15 mouse cellular contexts compared by ENCODE assay signal in the genomic region with DNA sequence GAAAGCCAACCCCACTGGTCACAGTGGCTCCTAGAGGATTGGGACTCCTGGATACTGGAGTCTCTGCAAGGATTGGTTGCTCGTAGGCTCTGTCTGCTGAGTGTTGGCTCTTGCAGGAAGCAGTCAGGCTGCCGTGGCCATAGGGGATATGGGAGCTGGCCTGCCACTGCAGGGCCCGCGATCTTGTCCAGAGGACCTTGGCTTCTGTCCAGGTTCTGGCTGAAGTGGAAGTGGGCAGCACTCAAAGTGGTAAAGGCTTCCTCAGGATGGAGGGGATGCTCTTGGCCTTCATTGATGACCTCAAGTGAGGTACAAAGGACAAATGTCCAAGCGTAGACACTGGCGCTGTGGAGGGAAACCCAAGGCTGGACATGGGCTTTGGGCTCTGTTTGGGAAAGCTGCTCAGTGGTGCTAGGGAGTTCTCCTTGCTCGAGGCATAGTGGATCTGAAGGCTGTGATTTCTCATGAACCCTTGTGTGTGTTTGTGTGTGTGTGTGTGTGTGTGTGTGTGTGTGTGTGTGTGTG. TPM values are rescaled to one million over a fixed set of nuclear protein-coding genes. Genes with fewer than 3 reads are reported as not detected.
A peak's percentile ranks its signal among the peaks of the same experiment; 100 is the strongest.
DNase-seq lines count a peak whose midpoint lies in the region; ATAC-seq lines count a peak whose summit lies in the region.
"Had no signal": no experiment of that assay in that cellular context is flagged by ENCODE, and none has a peak within 500 bp of the region (broad histone marks: within the 10 kb centered on the region; RNA-seq: fewer than 3 reads in every experiment).

No protein-coding gene starts in this region.

- WGBS in intestine, embryonic 16.5 days, result 65% methylated on average over 7 of the region's 7 CpGs

- peak; percentile 60 for DNase-seq in adrenal gland, postnatal 10 days
- no peak for DNase-seq in adrenal gland, adult 8-10 months
- peak; percentile 34 to 54 for DNase-seq in heart, postnatal 14 days
- DNase-seq in heart, postnatal 25 days (ENCODE audit: low spot score), result no peak
- peak; percentile 52 for DNase-seq in 416B (ENCODE audit: low read depth)
- DNase-seq in induced T-regulatory cell, adult 2 months (ENCODE audit: low read depth), result peak; percentile 25
- DNase-seq in frontal cortex, adult 2 months (ENCODE audit: extremely low spot score in 1 of 2, low spot score in 1 of 2), result no peak

- no peaks in the 10 kb centered on the region for H3K9me3 ChIP-seq in intestine, embryonic 16.5 days (ENCODE audit: control insufficient read depth, low read length)
- H3K9me3 ChIP-seq: G1E; liver, embryonic 15.5 days had no signal

- no peaks in the 10 kb centered on the region for H3K36me3 ChIP-seq in intestine, embryonic 16.5 days (ENCODE audit: control insufficient read depth, insufficient read depth, low read length)

- no peaks in the 10 kb centered on the region for H3K27me3 ChIP-seq in intestine, embryonic 16.5 days (replicated peaks; ENCODE audit: control insufficient read depth, insufficient read depth, low read length)
- H3K27me3 ChIP-seq: liver, embryonic 15.5 days had no signal

- H3K4me1 ChIP-seq in intestine, embryonic 16.5 days (ENCODE audit: control insufficient read depth, insufficient read depth, low read length), result peaks cover 12% of the 10 kb centered on the region
- H3K4me1 ChIP-seq: liver, embryonic 15.5 days had no signal

- no peak overlapping the region for H3K27ac ChIP-seq in intestine, embryonic 16.5 days (ENCODE audit: low read length)
- H3K27ac ChIP-seq: kidney, postnatal 0 days; liver, embryonic 15.5 days had no signal

- no peak overlapping the region for H3K4me3 ChIP-seq in intestine, embryonic 16.5 days (ENCODE audit: low read length)
- H3K4me3 ChIP-seq: liver, embryonic 15.5 days had no signal

- H3K4me2 ChIP-seq in intestine, embryonic 16.5 days (ENCODE audit: low read depth, low read length), result no peak overlapping the region
- H3K4me2 ChIP-seq: liver, embryonic 15.5 days had no signal

- intact Hi-C loops in heart, postnatal 14 days (cut with DNase I), result no loop called here
- intact Hi-C loops in heart, postnatal 25 days (cut with DNase I), result no loop called here

- no peak overlapping the region for H3K9ac ChIP-seq in intestine, embryonic 16.5 days (ENCODE audit: low read depth, low read length)
- H3K9ac ChIP-seq: liver, embryonic 15.5 days had no signal

- ATAC-seq in intestine, embryonic 16.5 days, result no peak
- ATAC-seq: inflammation-experienced regulatory T-cells, adult 6 months had no signal

RNA-seq across cellular contexts. Expression of gene Cd5, which starts 20.5 kb away (rescaled TPM):
- total RNA-seq in adrenal gland, postnatal 10 days (2021), result 1 to 10 TPM; 2.5 to 2.8 TPM
- under 1 TPM in 2 of 4 experiments, not detected in 2; 0.12 to 0.27 TPM for total RNA-seq in adrenal gland, adult 8-10 months (2022)
- total RNA-seq in heart, postnatal 14 days (2021), result 1 to 10 TPM in 1 of 2 experiments, under 1 TPM in 1; 0.36 to 4.9 TPM
- total RNA-seq in heart, postnatal 25 days (2021), result under 1 TPM; 0.34 to 0.48 TPM
- polyA plus RNA-seq in intestine, embryonic 16.5 days (2015; fragmentation: Nextera tagmentation; extraction: Ambion mirVana), result 0.17 TPM in 1 of 2 replicates, not detected in the other
- polyA plus RNA-seq in frontal cortex, adult 2 months (2012; rRNA removed), result 0.14 and 0.17 TPM in 2 replicates
- total RNA-seq: granulocyte monocyte progenitor cell, adult 5-6 weeks had no signal
- polyA plus RNA-seq: G1E; limb, embryonic 11.5 days; liver, embryonic 15.5 days had no signal

RNA-seq across cellular contexts. Expression of gene Vps37c, which starts 29.8 kb away (rescaled TPM):
- total RNA-seq in adrenal gland, postnatal 10 days (2021), result 10 to 100 TPM; 18.9 to 21.5 TPM
- total RNA-seq in adrenal gland, adult 8-10 months (2022), result 10 to 100 TPM; 24.3 to 40.8 (median 25.3) TPM
- 10 to 100 TPM; 18.6 to 20.0 TPM for total RNA-seq in heart, postnatal 14 days (2021)
- 10 to 100 TPM; 21.1 to 21.8 TPM for total RNA-seq in heart, postnatal 25 days (2021)
- 36.2 and 37.6 TPM in 2 replicates for polyA plus RNA-seq in intestine, embryonic 16.5 days (2015; fragmentation: Nextera tagmentation; extraction: Ambion mirVana)
- 22.6 and 25.1 TPM in 2 replicates for polyA plus RNA-seq in frontal cortex, adult 2 months (2012; rRNA removed)

RNA-seq across cellular contexts. Expression of gene Pga5, which starts 40.4 kb away (rescaled TPM):
- not detected for total RNA-seq in adrenal gland, postnatal 10 days (2021)
- total RNA-seq in adrenal gland, adult 8-10 months (2022), result not detected
- not detected for total RNA-seq in heart, postnatal 14 days (2021)
- not detected for total RNA-seq in heart, postnatal 25 days (2021)
- polyA plus RNA-seq in intestine, embryonic 16.5 days (2015; fragmentation: Nextera tagmentation; extraction: Ambion mirVana), result 0.71 and 0.78 TPM in 2 replicates
- 0.17 and 0.46 TPM in 2 replicates for polyA plus RNA-seq in frontal cortex, adult 2 months (2012; rRNA removed)
- total RNA-seq: granulocyte monocyte progenitor cell, adult 5-6 weeks; layer of hippocampus, postnatal 10 days had no signal
- polyA plus RNA-seq: inflammation-experienced regulatory T-cells, adult 6 months; limb, embryonic 11.5 days; liver, embryonic 15.5 days had no signal

Comparison
In these comparisons a context has a peak if more than half of its experiments do, and no peak if none do; other contexts are left out.
1. DNase-seq: peak in adrenal gland, postnatal 10 days (single experiment), heart, postnatal 14 days (2 of 2), 416B (single experiment) and induced T-regulatory cell, adult 2 months (single experiment); none in adrenal gland, adult 8-10 months (single experiment), heart, postnatal 25 days (single experiment) and frontal cortex, adult 2 months (0 of 2).